In the genomic region with DNA sequence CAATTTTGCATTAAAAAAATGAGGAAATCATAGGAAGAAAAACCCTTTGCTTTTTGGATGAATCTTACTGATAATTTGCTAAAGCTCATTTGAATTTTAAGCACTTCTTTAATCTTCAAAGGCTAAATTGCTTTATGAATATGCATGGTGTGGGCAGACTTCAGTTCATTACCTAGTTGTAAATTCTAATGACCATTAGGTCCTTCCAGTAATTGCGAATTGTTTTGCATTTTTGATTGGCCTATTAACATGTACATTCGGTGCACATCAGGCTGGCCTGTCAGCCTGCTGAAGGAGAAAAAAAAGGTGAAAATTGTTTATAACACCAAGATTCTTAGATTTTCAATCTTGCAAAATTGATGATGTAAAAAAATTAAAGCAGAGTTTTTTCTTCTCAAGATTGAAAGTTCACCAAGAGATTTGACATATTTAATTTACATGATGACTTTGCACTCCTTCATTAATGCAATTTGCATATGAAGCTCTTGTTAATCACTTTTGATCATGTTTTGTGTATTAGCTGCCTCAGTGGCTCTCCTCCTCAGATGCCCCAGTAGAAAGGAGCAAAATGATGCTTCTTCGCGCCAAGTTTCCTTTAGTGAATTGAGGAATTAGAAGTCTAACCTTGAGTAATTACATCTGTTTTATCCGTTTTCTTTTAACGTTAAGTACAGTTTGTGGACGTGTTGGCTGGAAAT, we compare ENCODE assay signal across 15 mouse cellular contexts. TPM values are rescaled to one million over a fixed set of nuclear protein-coding genes. Genes with fewer than 3 reads are reported as not detected.
DNase-seq lines count a peak whose midpoint lies in the region; ATAC-seq and TF ChIP-seq lines count a peak whose summit lies in the region.
"Had no signal": no experiment of that assay in that cellular context is flagged by ENCODE, and none has a peak within 500 bp of the region (broad histone marks: within the 10 kb centered on the region; RNA-seq: fewer than 3 reads in every experiment).

No protein-coding gene starts in this region.

- peak overlapping the region; percentile 39 for H3K4me2 ChIP-seq in limb, embryonic 12.5 days
- peak overlapping the region; percentile 40; the same call in 1 of the 2 replicates for H3K4me2 ChIP-seq in embryonic facial prominence, embryonic 13.5 days
- peak overlapping the region; percentile 61 for H3K4me2 ChIP-seq in forebrain, embryonic 16.5 days (ENCODE audit: low read length)
- peak overlapping the region; percentile 38 for H3K4me2 ChIP-seq in midbrain, embryonic 15.5 days
- H3K4me2 ChIP-seq: limb, embryonic 15.5 days had no signal

- no peak overlapping the region for H3K9ac ChIP-seq in limb, embryonic 12.5 days (replicated peaks)
- H3K9ac ChIP-seq in embryonic facial prominence, embryonic 13.5 days: peak overlapping the region; percentile 44; the same call in 1 of the 2 replicates
- H3K9ac ChIP-seq in forebrain, embryonic 16.5 days (replicated peaks; ENCODE audit: low read depth, low read length): peak overlapping the region; percentile 56; the same call in 1 of the 2 replicates
- no peak overlapping the region for H3K9ac ChIP-seq in midbrain, embryonic 15.5 days
- H3K9ac ChIP-seq in heart, adult 2 months (ENCODE audit: low read depth, low read length): no peak overlapping the region
- H3K9ac ChIP-seq: limb, embryonic 15.5 days; stomach, embryonic 15.5 days had no signal

- TF ChIP-seq CTCF in heart, adult 2 months (IDR thresholded peaks at IDR 0.05): no peak

- no peak for TF ChIP-seq EP300 in heart, adult 2 months (IDR thresholded peaks at IDR 0.05; ENCODE audit: insufficient read depth, low read depth, low read length)

- H3K9me3 ChIP-seq in limb, embryonic 12.5 days: no peaks in the 10 kb centered on the region
- H3K9me3 ChIP-seq in limb, embryonic 10.5 days (replicated peaks): no peaks in the 10 kb centered on the region
- H3K9me3 ChIP-seq in embryonic facial prominence, embryonic 13.5 days: no peaks in the 10 kb centered on the region
- no peaks in the 10 kb centered on the region for H3K9me3 ChIP-seq in forebrain, embryonic 16.5 days (ENCODE audit: control insufficient read depth, low read length)
- no peaks in the 10 kb centered on the region for H3K9me3 ChIP-seq in midbrain, embryonic 15.5 days
- H3K9me3 ChIP-seq: limb, embryonic 15.5 days; stomach, embryonic 15.5 days had no signal

- H3K79me2 ChIP-seq in heart, adult 2 months (replicated peaks; ENCODE audit: control insufficient read depth, insufficient read depth, low read length): no peaks in the 10 kb centered on the region

- intact Hi-C loops in heart, adult 2 months (cut with DNase I): no loop called here

- no peak overlapping the region for H3K4me3 ChIP-seq in limb, embryonic 12.5 days (replicated peaks)
- no peak overlapping the region for H3K4me3 ChIP-seq in limb, embryonic 10.5 days
- H3K4me3 ChIP-seq in embryonic facial prominence, embryonic 13.5 days: no peak overlapping the region
- peak overlapping the region; percentile 23 for H3K4me3 ChIP-seq in forebrain, embryonic 16.5 days (replicated peaks; ENCODE audit: low read length)
- no peak overlapping the region for H3K4me3 ChIP-seq in midbrain, embryonic 15.5 days
- H3K4me3 ChIP-seq in heart, adult 2 months: no peak overlapping the region
- H3K4me3 ChIP-seq: limb, embryonic 15.5 days; stomach, embryonic 15.5 days had no signal

- peaks cover 21% of the 10 kb centered on the region for H3K36me3 ChIP-seq in limb, embryonic 12.5 days
- H3K36me3 ChIP-seq in limb, embryonic 10.5 days: peaks cover 26% of the 10 kb centered on the region
- 0 out of 2 replicates have a peak, but pooled peaks cover 4% of the 10 kb centered on the region for H3K36me3 ChIP-seq in embryonic facial prominence, embryonic 13.5 days
- no peaks in the 10 kb centered on the region for H3K36me3 ChIP-seq in forebrain, embryonic 16.5 days (ENCODE audit: control insufficient read depth, insufficient read depth)
- H3K36me3 ChIP-seq in midbrain, embryonic 15.5 days (replicated peaks): no peaks in the 10 kb centered on the region
- no peaks in the 10 kb centered on the region for H3K36me3 ChIP-seq in heart, adult 2 months (ENCODE audit: control insufficient read depth, insufficient read depth, low read length)
- H3K36me3 ChIP-seq: limb, embryonic 15.5 days; stomach, embryonic 15.5 days had no signal

- H3K4me1 ChIP-seq in limb, embryonic 12.5 days (replicated peaks): peaks cover 87% of the 10 kb centered on the region
- peaks cover 81% of the 10 kb centered on the region for H3K4me1 ChIP-seq in limb, embryonic 10.5 days
- H3K4me1 ChIP-seq in embryonic facial prominence, embryonic 13.5 days: peaks cover 78% of the 10 kb centered on the region
- H3K4me1 ChIP-seq in forebrain, embryonic 16.5 days (replicated peaks; ENCODE audit: control insufficient read depth, insufficient read depth, low read length): peaks cover 83% of the 10 kb centered on the region
- peaks cover 85% of the 10 kb centered on the region for H3K4me1 ChIP-seq in midbrain, embryonic 15.5 days
- no peaks in the 10 kb centered on the region for H3K4me1 ChIP-seq in heart, adult 2 months (ENCODE audit: control insufficient read depth, insufficient read depth, low read length)

- H3K27me3 ChIP-seq in limb, embryonic 12.5 days: no peaks in the 10 kb centered on the region
- H3K27me3 ChIP-seq in limb, embryonic 10.5 days (ENCODE audit: low read depth, poor library complexity, severe bottlenecking): no peaks in the 10 kb centered on the region
- H3K27me3 ChIP-seq in embryonic facial prominence, embryonic 13.5 days: no peaks in the 10 kb centered on the region
- H3K27me3 ChIP-seq in forebrain, embryonic 16.5 days (replicated peaks; ENCODE audit: control insufficient read depth, insufficient read depth, low read length): no peaks in the 10 kb centered on the region
- no peaks in the 10 kb centered on the region for H3K27me3 ChIP-seq in midbrain, embryonic 15.5 days (replicated peaks)
- no peaks in the 10 kb centered on the region for H3K27me3 ChIP-seq in heart, adult 2 months (ENCODE audit: control insufficient read depth, insufficient read depth, low read length)
- H3K27me3 ChIP-seq: limb, embryonic 15.5 days; stomach, embryonic 15.5 days had no signal

- no peak for DNase-seq in limb, embryonic 10.5 days (ENCODE audit: low spot score)
- DNase-seq in gastrocnemius, adult 8-10 months (ENCODE audit: low spot score in 2 of 2): no peak
- DNase-seq in heart, adult 9 months (ENCODE audit: low spot score in 2 of 2): no peak
- DNase-seq in heart, adult 2 months: no peak
- DNase-seq: cerebellum, postnatal 25 days; gastrocnemius, postnatal 36 days; kidney, adult 8-10 months; lung, postnatal 36 days had no signal

- TF ChIP-seq POLR2A in heart, adult 2 months (IDR thresholded peaks at IDR 0.05; ENCODE audit: insufficient read depth, low read depth, low read length): no peak

- 35% methylated on average over 7 of the region's 7 CpGs for WGBS in limb, embryonic 12.5 days
- 60% methylated on average over 7 of the region's 7 CpGs for WGBS in limb, embryonic 10.5 days
- 68% methylated on average over 7 of the region's 7 CpGs for WGBS in embryonic facial prominence, embryonic 13.5 days
- WGBS in forebrain, embryonic 16.5 days: 9% methylated on average over 7 of the region's 7 CpGs
- 53% methylated on average over 7 of the region's 7 CpGs for WGBS in midbrain, embryonic 15.5 days
- WGBS in heart, adult 2 months: 87% methylated on average over 7 of the region's 7 CpGs

- no peak overlapping the region for H3K27ac ChIP-seq in limb, embryonic 12.5 days
- no peak overlapping the region for H3K27ac ChIP-seq in limb, embryonic 10.5 days
- peak overlapping the region; percentile 77; the same call in 1 of the 2 replicates for H3K27ac ChIP-seq in embryonic facial prominence, embryonic 13.5 days
- H3K27ac ChIP-seq in forebrain, embryonic 16.5 days (ENCODE audit: low read length): peak overlapping the region; percentile 97
- H3K27ac ChIP-seq in midbrain, embryonic 15.5 days: peak overlapping the region; percentile 75
- no peak overlapping the region for H3K27ac ChIP-seq in heart, adult 2 months

- no peak for ATAC-seq in limb, embryonic 12.5 days (ENCODE audit: insufficient number of reproducible peaks, insufficient read depth, low FRiP score, low TSS enrichment, low read depth)
- ATAC-seq in embryonic facial prominence, embryonic 13.5 days (ENCODE audit: insufficient number of reproducible peaks, insufficient read depth, low FRiP score, low TSS enrichment, low read depth): no peak
- peak; percentile 82 for ATAC-seq in forebrain, embryonic 16.5 days
- 0 out of 2 replicates have a peak, but pooled peaks have one; percentile 27 for ATAC-seq in midbrain, embryonic 15.5 days (replicated peaks)

RNA-seq across cellular contexts. Expression of gene Bcl11a, which starts 17.9 kb away (rescaled TPM):
- 103 and 109 TPM in 2 replicates for polyA plus RNA-seq in limb, embryonic 12.5 days (2016; fragmentation: Nextera tagmentation; extraction: Ambion mirVana)
- 41.4 and 75.0 TPM in 2 replicates for polyA plus RNA-seq in limb, embryonic 10.5 days (2016; fragmentation: Nextera tagmentation; extraction: Ambion mirVana)
- polyA plus RNA-seq in embryonic facial prominence, embryonic 13.5 days (2015; fragmentation: Nextera tagmentation; extraction: Ambion mirVana): 70.0 and 79.1 TPM in 2 replicates
- 236 and 244 TPM in 2 replicates for polyA plus RNA-seq in forebrain, embryonic 16.5 days (2015; fragmentation: Nextera tagmentation; extraction: Ambion mirVana)
- 101 and 105 TPM in 2 replicates for polyA plus RNA-seq in midbrain, embryonic 15.5 days (2015; fragmentation: Nextera tagmentation; extraction: Ambion mirVana)
- total RNA-seq in gastrocnemius, adult 8-10 months (2022): under 1 TPM in 2 of 4 experiments, not detected in 2; 0.07 to 0.17 TPM
- total RNA-seq in heart, adult 2 months (2021): 1 to 10 TPM; 2.4 to 4.2 TPM
- polyA plus RNA-seq in heart, adult 2 months (2012; rRNA removed): 1.1 and 1.7 TPM in 2 replicates

RNA-seq across cellular contexts. Expression of gene A830031A19Rik, which starts 21.0 kb away (rescaled TPM):
- polyA plus RNA-seq in limb, embryonic 12.5 days (2016; fragmentation: Nextera tagmentation; extraction: Ambion mirVana): not detected in 2 replicates
- polyA plus RNA-seq in limb, embryonic 10.5 days (2016; fragmentation: Nextera tagmentation; extraction: Ambion mirVana): not detected in 2 replicates
- not detected in 2 replicates for polyA plus RNA-seq in embryonic facial prominence, embryonic 13.5 days (2015; fragmentation: Nextera tagmentation; extraction: Ambion mirVana)
- not detected in 2 replicates for polyA plus RNA-seq in forebrain, embryonic 16.5 days (2015; fragmentation: Nextera tagmentation; extraction: Ambion mirVana)
- polyA plus RNA-seq in midbrain, embryonic 15.5 days (2015; fragmentation: Nextera tagmentation; extraction: Ambion mirVana): 0.23 TPM in 1 of 2 replicates, not detected in the other
- not detected for total RNA-seq in gastrocnemius, adult 8-10 months (2022)
- not detected for total RNA-seq in heart, adult 2 months (2021)
- polyA plus RNA-seq in heart, adult 2 months (2012; rRNA removed): not detected in 2 replicates
- total RNA-seq: gastrocnemius, postnatal 36 days had no signal
- polyA plus RNA-seq: heart, postnatal 0 days; stomach, embryonic 15.5 days had no signal

Comparison
In these comparisons a context has a peak if more than half of its experiments do, and no peak if none do; other contexts are left out.
1. ATAC-seq: peak in forebrain, embryonic 16.5 days (single experiment) and midbrain, embryonic 15.5 days (single experiment); none in limb, embryonic 12.5 days (single experiment) and embryonic facial prominence, embryonic 13.5 days (single experiment).
2. H3K27ac ChIP-seq: peak in embryonic facial prominence, embryonic 13.5 days (single experiment), forebrain, embryonic 16.5 days (single experiment) and midbrain, embryonic 15.5 days (single experiment); none in limb, embryonic 12.5 days (single experiment), limb, embryonic 10.5 days (single experiment) and heart, adult 2 months (single experiment).
3. H3K9ac ChIP-seq: peak in embryonic facial prominence, embryonic 13.5 days (single experiment) and forebrain, embryonic 16.5 days (single experiment); none in limb, embryonic 12.5 days (single experiment), midbrain, embryonic 15.5 days (single experiment) and heart, adult 2 months (single experiment).
4. RNA of gene Bcl11a, which starts 17.9 kb away (polyA plus RNA-seq): 236 to 244 TPM in forebrain, embryonic 16.5 days, 103 to 109 TPM in limb, embryonic 12.5 days, 101 to 105 TPM in midbrain, embryonic 15.5 days, 70.0 to 79.1 TPM in embryonic facial prominence, embryonic 13.5 days and 41.4 to 75.0 TPM in limb, embryonic 10.5 days; 1.1 to 1.7 TPM in heart, adult 2 months; every median in the first group is over 10 times any median in the second.
5. Peak in every context shown above with its lines, with median percentiles within 50 percentile points of each other: H3K4me2 ChIP-seq.